Mouse (Mus musculus) brain, embryonic 18.5 days (tissue): ENCODE results near the gene Kmt2d.
A peak's percentile ranks its signal among the peaks of the same experiment; 100 is the strongest.
"Not testable (repeated sequence)": the region's sequence is repeated elsewhere in the genome, so short reads cannot be mapped to it uniquely, and the experiment has no call there.

Experiments used
- DNase-seq: peaks from one replicate; pipeline ENCODE4 v3.0.0-alpha.2; 2012; ENCODE audit warnings: low read depth, low spot score

Kmt2d gene

GRCm38 (mm10) chr15:98832161-98833058 lies 38.6 kb downstream of the Kmt2d start:
- DNase-seq, result no peak

GRCm38 (mm10) chr15:98831684-98832035 lies 39.3 kb downstream of the Kmt2d start:
- DNase-seq, result no peak

- DNase-seq, result peak; percentile 84
These were observed 40.0 kb downstream of the Kmt2d start, which contains the start of gene Prkag1 for GRCm38 (mm10) chr15:98830736-98831683. Gene Prkag1 (minus strand): TSS chr15:98831521.

- no peak for DNase-seq
These were observed 43.4 kb downstream of the Kmt2d start for GRCm38 (mm10) chr15:98827611-98828011.

- no peak for DNase-seq
These were observed 47.6 kb downstream of the Kmt2d start for GRCm38 (mm10) chr15:98823434-98823833.

GRCm38 (mm10) chr15:98822147-98822546 lies 48.9 kb downstream of the Kmt2d start:
- no peak for DNase-seq

GRCm38 (mm10) chr15:98821403-98821802 lies 49.6 kb downstream of the Kmt2d start:
- no peak for DNase-seq

GRCm38 (mm10) chr15:98820937-98821336 lies 50.1 kb downstream of the Kmt2d start:
- DNase-seq, result no peak

- no peak for DNase-seq
These were observed 52.8 kb downstream of the Kmt2d start for GRCm38 (mm10) chr15:98818171-98818570.

GRCm38 (mm10) chr15:98812741-98813424 lies 58.1 kb downstream of the Kmt2d start:
- DNase-seq, result no peak

- not testable (repeated sequence) for DNase-seq
These were observed 60.8 kb downstream of the Kmt2d start for GRCm38 (mm10) chr15:98810212-98810611.

- no peak for DNase-seq
These were observed 61.6 kb downstream of the Kmt2d start, which contains the start of gene Ddn for GRCm38 (mm10) chr15:98809390-98809789. Gene Ddn (minus strand): TSS chr15:98809490.

GRCm38 (mm10) chr15:98808651-98809134 lies 62.3 kb downstream of the Kmt2d start:
- no peak for DNase-seq

GRCm38 (mm10) chr15:98807895-98808650 lies 62.9 kb downstream of the Kmt2d start:
- DNase-seq, result no peak

- DNase-seq, result no peak
These were observed 63.9 kb downstream of the Kmt2d start for GRCm38 (mm10) chr15:98806809-98807770.

- no peak for DNase-seq
These were observed 64.8 kb downstream of the Kmt2d start for GRCm38 (mm10) chr15:98806071-98806808.

- DNase-seq, result no peak
These were observed 65.5 kb downstream of the Kmt2d start for GRCm38 (mm10) chr15:98805324-98806040.

- no peak for DNase-seq
These were observed 67.0 kb downstream of the Kmt2d start for GRCm38 (mm10) chr15:98804054-98804453.
